Mouse (Mus musculus) kidney, embryonic 16.5 days (tissue): ENCODE data around the gene AI837181. TPM values are rescaled to one million over a fixed set of nuclear protein-coding genes. Genes with fewer than 3 reads are reported as not detected.
A peak's percentile ranks its signal among the peaks of the same experiment; 100 is the strongest.

Source experiments
- ATAC-seq: fragments of 200-750 bp; cut with Nextera tagmentation; 2 replicates; pipeline ENCODE4 v1.8.0; 2017; ENCODE audit warnings: moderate TSS enrichment; ENCODE audit not compliant: low FRiP score, low TSS enrichment
- H3K27ac ChIP-seq: fragments of 300-500 bp; sonication (generic); 2 replicates; pipeline ENCODE4 v1.5.1; 2014; ENCODE audit warnings: low read length
- H3K27me3 ChIP-seq: fragments of 300-500 bp; sonication (generic); 2 replicates; pipeline ENCODE4 v1.6.1; 2014; ENCODE audit warnings: low read length, control low read depth, mixed read lengths; ENCODE audit not compliant: insufficient read depth
- H3K36me3 ChIP-seq: fragments of 300-500 bp; sonication (generic); 2 replicates; pipeline ENCODE4 v1.6.1; 2014; ENCODE audit warnings: low read length, control low read depth, mixed read lengths; ENCODE audit not compliant: insufficient read depth
- H3K4me1 ChIP-seq: fragments of 300-500 bp; sonication (generic); 2 replicates; pipeline ENCODE4 v1.6.1; 2014; ENCODE audit warnings: low read length, control low read depth, mixed read lengths; ENCODE audit not compliant: insufficient read depth
- H3K4me2 ChIP-seq: fragments of 300-500 bp; sonication (generic); replicated peaks from 2 replicates; pipeline ENCODE4 v1.6.1; 2014; ENCODE audit warnings: low read depth, low read length
- H3K4me3 ChIP-seq: fragments of 300-500 bp; sonication (generic); 2 replicates; pipeline ENCODE4 v1.5.1; 2014; ENCODE audit warnings: mild to moderate bottlenecking, low read length
- H3K9ac ChIP-seq: fragments of 300-500 bp; sonication (generic); replicated peaks from 2 replicates; pipeline ENCODE4 v1.6.1; 2014; ENCODE audit warnings: low read length
- H3K9me3 ChIP-seq: fragments of 300-500 bp; sonication (generic); 2 replicates; pipeline ENCODE4 v1.6.1; 2016; ENCODE audit warnings: low read length, control low read depth
- WGBS: fragments of 180-500 bp; shearing (Covaris S2); extraction: QIAGEN DNeasy Blood & Tissue Kit; methylation state at CpG from one replicate; pipeline ENCODE4 v1.1.7; 2014; 5-methylcytosine and 5-hydroxymethylcytosine counted together
- polyA plus RNA-seq: library from polyadenylated mRNA; unstranded; fragments of >200 nt; fragmentation: Nextera tagmentation; extraction: Ambion mirVana; gene quantifications from 2 replicates; pipeline ENCODE4 v1.2.1, GENCODE M21; 2015

The AI837181 gene
- polyA plus RNA-seq, 1 experiment from 2014 or later = 50.8 TPM

- H3K27ac ChIP-seq = peak overlapping the region; percentile 84
- peaks cover 18% of the 10 kb centered on the region for H3K36me3 ChIP-seq
- H3K4me3 ChIP-seq = peak overlapping the region; percentile 64
- H3K9ac ChIP-seq = peak overlapping the region; percentile 86
- WGBS = 13% methylated on average over 13 of the region's 13 CpGs
- ATAC-seq = peak; percentile 13; the same call in 1 of the 2 replicates
- peaks cover 21% of the 10 kb centered on the region for H3K4me1 ChIP-seq
- no peaks in the 10 kb centered on the region for H3K9me3 ChIP-seq
- peak overlapping the region; percentile 66 for H3K4me2 ChIP-seq
- no peaks in the 10 kb centered on the region for H3K27me3 ChIP-seq
Observed at GRCm38 (mm10) chr19:5475069-5475714, 50.2 kb downstream of the AI837181 start.

Other genes with a start within 250 kb of the AI837181 start
- gene Pacs1, start 152.0 kb upstream of the AI837181 start, polyA plus RNA-seq = 23.8 and 27.7 TPM in 2 replicates
- 344 and 387 TPM in 2 replicates for gene Sf3b2, start 129.7 kb upstream of the AI837181 start, polyA plus RNA-seq
- 3.2 and 4.2 TPM in 2 replicates for gene Gal3st3, start 126.8 kb upstream of the AI837181 start, polyA plus RNA-seq
- gene Catsper1, start 89.4 kb upstream of the AI837181 start, polyA plus RNA-seq = not detected in 2 replicates
- gene Cst6, start 75.6 kb upstream of the AI837181 start, polyA plus RNA-seq = 0.58 TPM in 1 of 2 replicates, not detected in the other
- gene Eif1ad, start 58.4 kb upstream of the AI837181 start, polyA plus RNA-seq = 61.7 and 62.2 TPM in 2 replicates
- gene Banf1, start 58.0 kb upstream of the AI837181 start, polyA plus RNA-seq = 453 and 487 TPM in 2 replicates
- 75.3 and 92.2 TPM in 2 replicates for gene Sart1, start 36.4 kb upstream of the AI837181 start, polyA plus RNA-seq
- gene Tsga10ip, start 22.6 kb upstream of the AI837181 start, polyA plus RNA-seq = 0.41 TPM in 1 of 2 replicates, not detected in the other
- 226 and 236 TPM in 2 replicates for gene Drap1, start 165 bp upstream of the AI837181 start, polyA plus RNA-seq
- gene Fosl1, start 22.4 kb downstream of the AI837181 start, polyA plus RNA-seq = 0.54 TPM in 1 of 2 replicates, not detected in the other
- 7.8 and 8.6 TPM in 2 replicates for gene Ccdc85b, start 32.8 kb downstream of the AI837181 start, polyA plus RNA-seq
- gene Fibp, start 35.5 kb downstream of the AI837181 start, polyA plus RNA-seq = 129 and 138 TPM in 2 replicates
- 1.9 and 2.1 TPM in 2 replicates for gene Ctsw, start 43.4 kb downstream of the AI837181 start, polyA plus RNA-seq
- gene Efemp2, start 48.8 kb downstream of the AI837181 start, polyA plus RNA-seq = 197 and 208 TPM in 2 replicates
- 44.2 and 50.5 TPM in 2 replicates for gene Mus81, start 63.3 kb downstream of the AI837181 start, polyA plus RNA-seq
- 2,772 and 2,914 TPM in 2 replicates for gene Cfl1, start 65.3 kb downstream of the AI837181 start, polyA plus RNA-seq
- gene 1700020D05Rik, start 78.6 kb downstream of the AI837181 start, polyA plus RNA-seq = not detected in 2 replicates
- gene Snx32, start 85.4 kb downstream of the AI837181 start, polyA plus RNA-seq = 9.9 and 10.6 TPM in 2 replicates
- gene Ovol1, start 135.5 kb downstream of the AI837181 start, polyA plus RNA-seq = 17.2 and 18.9 TPM in 2 replicates
- 10.9 and 11.5 TPM in 2 replicates for gene Ap5b1, start 142.9 kb downstream of the AI837181 start, polyA plus RNA-seq
- gene Rnaseh2c, start 176.7 kb downstream of the AI837181 start, polyA plus RNA-seq = 133 and 146 TPM in 2 replicates
- gene Kat5, start 185.1 kb downstream of the AI837181 start, polyA plus RNA-seq = 56.1 and 57.4 TPM in 2 replicates
- 56.9 and 58.3 TPM in 2 replicates for gene Rela, start 212.3 kb downstream of the AI837181 start, polyA plus RNA-seq
- 37.1 and 39.6 TPM in 2 replicates for gene Sipa1, start 238.6 kb downstream of the AI837181 start, polyA plus RNA-seq